Mouse (Mus musculus) thymus, adult 2 months (tissue): ENCODE measurements around the gene Irf9.

ENCODE experiments used
- CTCF ChIP-seq: fragments of 200-500 bp; IDR thresholded peaks from 2 replicates; pipeline ENCODE4 v1.5.1; 2012; ENCODE audit warnings: mild to moderate bottlenecking, control low read depth, low read length, moderate library complexity, borderline replicate concordance; ENCODE audit not compliant: control insufficient read depth, poor library complexity, insufficient read depth; ENCODE audit errors: extremely low read depth
- POLR2A ChIP-seq: fragments of 200-500 bp; IDR thresholded peaks from 2 replicates; pipeline ENCODE4 v1.6.1; 2012; ENCODE audit warnings: mild to moderate bottlenecking, low read length, control low read depth, moderate library complexity; ENCODE audit not compliant: control insufficient read depth, poor library complexity, insufficient read depth; ENCODE audit errors: extremely low read depth

DNA sequence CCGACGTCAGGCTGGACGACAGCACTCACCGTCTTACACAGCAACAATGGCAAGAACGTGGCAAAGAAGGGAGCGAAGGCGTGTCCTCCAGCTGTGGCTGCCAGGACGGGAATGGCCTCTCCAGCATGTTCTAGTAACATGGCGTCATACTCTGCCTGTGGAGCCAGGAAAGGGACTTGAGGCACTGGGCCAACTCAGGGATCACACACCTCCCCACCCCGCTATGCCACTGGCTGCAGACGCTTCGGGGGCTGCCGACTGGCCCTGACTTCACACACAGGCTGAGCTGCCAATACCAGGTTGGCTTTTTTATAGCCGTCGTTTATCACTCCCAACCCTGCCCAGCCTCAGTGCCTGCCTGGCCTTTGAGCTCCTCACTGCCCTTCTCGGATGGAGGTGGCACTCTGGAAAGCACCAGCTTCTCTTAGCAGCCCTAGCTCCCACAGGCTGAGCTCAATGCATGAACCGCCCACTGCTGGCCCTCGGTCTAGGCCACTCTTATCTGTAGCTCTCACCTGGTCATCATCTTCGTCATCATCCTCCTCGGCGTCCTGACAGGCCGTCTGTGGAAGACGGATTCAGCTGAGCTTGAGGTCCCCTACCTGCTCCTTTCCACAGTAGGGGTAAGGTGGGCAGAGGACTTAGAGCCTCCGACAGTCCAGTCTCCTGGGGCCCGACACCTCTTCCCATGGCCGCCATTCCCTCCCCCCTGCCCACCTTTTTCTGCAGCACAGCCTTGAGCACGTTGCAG, 24.9 kb downstream of the Irf9 start:
- TF ChIP-seq CTCF (no peak), POLR2A (no peak)
